14 mouse cellular contexts compared by ENCODE assay signal in the genomic region with DNA sequence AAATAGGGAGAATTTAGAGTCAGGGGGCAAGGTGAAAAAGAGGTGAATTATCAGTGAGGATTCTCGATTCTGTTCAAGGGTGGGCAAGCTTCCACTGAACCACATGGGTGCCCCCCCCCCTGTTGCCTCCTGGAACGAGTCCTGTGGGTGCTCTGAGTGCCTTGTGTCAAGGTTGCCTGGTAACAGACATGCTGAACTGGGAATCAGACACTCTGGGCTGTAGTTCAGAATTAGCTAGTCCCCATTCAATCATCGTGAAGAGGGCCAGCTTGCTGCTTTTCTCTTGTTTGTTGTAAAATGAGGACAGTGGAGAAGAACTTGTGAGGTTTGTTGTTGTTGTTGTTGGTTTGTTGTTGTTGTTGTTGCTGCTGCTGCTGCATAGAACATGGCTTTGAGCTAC.
DNase-seq lines count a peak whose midpoint lies in the region; ATAC-seq and TF ChIP-seq lines count a peak whose summit lies in the region.
"Had no signal": no experiment of that assay in that cellular context is flagged by ENCODE, and none has a peak within 500 bp of the region (broad histone marks: within the 10 kb centered on the region; RNA-seq: fewer than 3 reads in every experiment).

No protein-coding gene starts in this region.

- DNase-seq in right cerebral cortex, postnatal 10 days (ENCODE audit: low spot score in 2 of 2), result peak; percentile 37 to 42
- DNase-seq in right cerebral cortex, adult 18-20 months, result no peak
- peak; percentile 28 for DNase-seq in hindbrain, postnatal 0 days (ENCODE audit: low spot score)
- no peak for DNase-seq in kidney, adult 18-20 months
- DNase-seq: cerebellum, adult 18-20 months; kidney, adult 8-10 months; kidney, postnatal 4 days; lung, postnatal 36 days; thymus, postnatal 25 days had no signal

- H3K9me3 ChIP-seq in hindbrain, embryonic 13.5 days, result no peaks in the 10 kb centered on the region
- H3K9me3 ChIP-seq in hindbrain, embryonic 12.5 days (replicated peaks), result no peaks in the 10 kb centered on the region
- H3K9me3 ChIP-seq in hindbrain, postnatal 0 days (ENCODE audit: low read length), result no peaks in the 10 kb centered on the region
- no peaks in the 10 kb centered on the region for H3K9me3 ChIP-seq in midbrain, embryonic 16.5 days (replicated peaks; ENCODE audit: control insufficient read depth, low read length, poor library complexity, severe bottlenecking)
- H3K9me3 ChIP-seq: liver, embryonic 15.5 days; stomach, embryonic 15.5 days had no signal

- WGBS in hindbrain, embryonic 13.5 days, result 37% methylated on average over 3 of the region's 3 CpGs
- 56% methylated on average over 3 of the region's 3 CpGs for WGBS in hindbrain, embryonic 12.5 days
- WGBS in hindbrain, postnatal 0 days, result 20% methylated on average over 3 of the region's 3 CpGs
- 38% methylated on average over 3 of the region's 3 CpGs for WGBS in midbrain, embryonic 16.5 days

- no peak overlapping the region for H3K9ac ChIP-seq in hindbrain, embryonic 13.5 days
- H3K9ac ChIP-seq in hindbrain, embryonic 12.5 days, result no peak overlapping the region
- no peak overlapping the region for H3K9ac ChIP-seq in hindbrain, postnatal 0 days (replicated peaks; ENCODE audit: low read length)
- no peak overlapping the region for H3K9ac ChIP-seq in midbrain, embryonic 16.5 days (ENCODE audit: low read depth, low read length)
- H3K9ac ChIP-seq: liver, embryonic 15.5 days; stomach, embryonic 15.5 days had no signal

- 0 out of 2 replicates have a peak, but pooled peaks have one; percentile 59 for ATAC-seq in hindbrain, embryonic 13.5 days (ENCODE audit: low FRiP score)
- no peak for ATAC-seq in hindbrain, embryonic 12.5 days (ENCODE audit: low FRiP score)
- peak; percentile 63; the same call in 1 of the 2 replicates for ATAC-seq in hindbrain, postnatal 0 days
- peak; percentile 45; the same call in 1 of the 2 replicates for ATAC-seq in midbrain, embryonic 16.5 days

- H3K27ac ChIP-seq in hindbrain, embryonic 13.5 days, result no peak overlapping the region
- no peak overlapping the region for H3K27ac ChIP-seq in hindbrain, embryonic 12.5 days
- H3K27ac ChIP-seq in hindbrain, postnatal 0 days, result no peak overlapping the region
- H3K27ac ChIP-seq in midbrain, embryonic 16.5 days (ENCODE audit: low read length), result no peak overlapping the region
- H3K27ac ChIP-seq: liver, embryonic 15.5 days; stomach, embryonic 15.5 days had no signal

- no peak overlapping the region for H3K4me3 ChIP-seq in hindbrain, embryonic 13.5 days
- no peak overlapping the region for H3K4me3 ChIP-seq in hindbrain, embryonic 12.5 days
- H3K4me3 ChIP-seq in hindbrain, postnatal 0 days (ENCODE audit: low read length), result no peak overlapping the region
- H3K4me3 ChIP-seq in midbrain, embryonic 16.5 days (ENCODE audit: low read depth, low read length), result no peak overlapping the region
- H3K4me3 ChIP-seq: liver, embryonic 15.5 days; stomach, embryonic 15.5 days had no signal

- no peaks in the 10 kb centered on the region for H3K36me3 ChIP-seq in hindbrain, embryonic 13.5 days
- H3K36me3 ChIP-seq in hindbrain, embryonic 12.5 days, result no peaks in the 10 kb centered on the region
- H3K36me3 ChIP-seq in hindbrain, postnatal 0 days (ENCODE audit: insufficient read depth, low read length), result no peaks in the 10 kb centered on the region
- H3K36me3 ChIP-seq in midbrain, embryonic 16.5 days (ENCODE audit: control insufficient read depth, insufficient read depth, low read length), result no peaks in the 10 kb centered on the region
- H3K36me3 ChIP-seq: stomach, embryonic 15.5 days had no signal

- no peak overlapping the region for H3K4me2 ChIP-seq in hindbrain, embryonic 13.5 days
- H3K4me2 ChIP-seq in hindbrain, embryonic 12.5 days (replicated peaks), result no peak overlapping the region
- H3K4me2 ChIP-seq in hindbrain, postnatal 0 days (ENCODE audit: low read depth, low read length), result no peak overlapping the region
- H3K4me2 ChIP-seq in midbrain, embryonic 16.5 days (ENCODE audit: low read length), result no peak overlapping the region
- H3K4me2 ChIP-seq: liver, embryonic 15.5 days; stomach, embryonic 15.5 days had no signal

- no peak for TF ChIP-seq CTCF in hindbrain, postnatal 0 days (IDR thresholded peaks at IDR 0.05; ENCODE audit: low read depth)

- H3K4me1 ChIP-seq in hindbrain, embryonic 13.5 days (replicated peaks), result no peaks in the 10 kb centered on the region
- H3K4me1 ChIP-seq in hindbrain, embryonic 12.5 days, result no peaks in the 10 kb centered on the region
- peaks cover 3% of the 10 kb centered on the region; the same call in 1 of the 2 replicates for H3K4me1 ChIP-seq in hindbrain, postnatal 0 days (ENCODE audit: insufficient read depth, low read length)
- H3K4me1 ChIP-seq in midbrain, embryonic 16.5 days (ENCODE audit: control insufficient read depth, insufficient read depth, low read length), result no peaks in the 10 kb centered on the region
- H3K4me1 ChIP-seq: liver, embryonic 15.5 days; stomach, embryonic 15.5 days had no signal

- no peaks in the 10 kb centered on the region for H3K27me3 ChIP-seq in hindbrain, embryonic 13.5 days
- H3K27me3 ChIP-seq in hindbrain, embryonic 12.5 days, result no peaks in the 10 kb centered on the region
- no peaks in the 10 kb centered on the region for H3K27me3 ChIP-seq in hindbrain, postnatal 0 days (ENCODE audit: insufficient read depth, low read length)
- no peaks in the 10 kb centered on the region for H3K27me3 ChIP-seq in midbrain, embryonic 16.5 days (ENCODE audit: control insufficient read depth, insufficient read depth, low read depth, low read length)
- H3K27me3 ChIP-seq: liver, embryonic 15.5 days; stomach, embryonic 15.5 days had no signal

Comparison
In these comparisons a context has a peak if more than half of its experiments do, and no peak if none do; other contexts are left out.
1. DNase-seq: peak in right cerebral cortex, postnatal 10 days (2 of 2) and hindbrain, postnatal 0 days (single experiment); none in right cerebral cortex, adult 18-20 months (single experiment) and kidney, adult 18-20 months (single experiment).